Mouse (Mus musculus): ENCODE measurements around the gene Cep95.
"Not testable (repeated sequence)": the region's sequence is repeated elsewhere in the genome, so short reads cannot be mapped to it uniquely, and the experiment has no call there.

Gene Cep95

DNA sequence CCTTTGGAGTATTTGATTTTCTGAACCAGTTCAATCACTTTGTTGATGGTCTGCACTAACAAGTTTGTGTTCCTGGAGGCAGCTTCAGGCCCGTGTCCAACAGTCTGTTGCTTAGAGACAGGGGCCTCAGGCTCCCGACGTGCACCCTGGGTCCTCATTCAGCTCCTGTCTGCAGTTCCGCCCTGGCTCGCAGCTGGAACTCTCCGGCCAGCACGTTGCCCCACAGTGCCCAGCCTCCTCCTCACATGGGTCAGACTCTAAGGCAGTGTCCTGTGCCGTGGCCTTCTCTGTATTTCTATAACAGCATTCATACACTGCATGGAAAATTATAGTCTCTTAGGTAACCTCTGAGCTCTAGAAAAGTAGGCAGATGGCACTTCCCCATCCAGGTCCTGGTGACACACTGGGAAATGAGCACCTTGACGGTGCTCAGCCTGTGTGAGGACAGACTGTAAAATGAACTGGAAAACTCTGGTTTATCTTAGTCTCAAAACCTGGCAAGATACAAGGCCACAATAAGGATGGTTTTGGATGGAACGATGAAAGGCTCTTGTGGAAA lies 13.1 kb downstream of the Cep95 start:
- in situ Hi-C loops (cut with MboI; ENCODE audit: low sequenced_read_pairs), result no loop called here

DNA sequence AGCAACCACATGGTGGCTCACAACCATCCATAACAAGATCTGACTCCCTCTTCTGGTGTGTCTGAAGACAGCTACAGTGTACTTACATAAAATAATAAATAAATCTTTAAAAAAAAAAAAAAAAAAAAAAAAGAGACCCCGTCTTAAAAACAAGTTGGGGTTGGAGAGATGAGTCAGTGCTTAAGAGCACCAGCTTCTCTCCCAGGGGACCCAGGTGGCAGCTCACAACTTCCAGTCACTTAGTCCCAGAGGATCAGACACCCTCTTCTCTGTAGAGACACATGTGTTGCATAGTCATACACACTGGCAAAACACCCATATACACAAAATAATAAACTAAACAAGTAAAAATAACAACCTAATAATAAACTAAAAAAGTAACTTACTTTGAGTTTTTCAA lies 18.4 kb downstream of the Cep95 start:
- in situ Hi-C loops (cut with MboI; ENCODE audit: low sequenced_read_pairs), result not testable (repeated sequence)

DNA sequence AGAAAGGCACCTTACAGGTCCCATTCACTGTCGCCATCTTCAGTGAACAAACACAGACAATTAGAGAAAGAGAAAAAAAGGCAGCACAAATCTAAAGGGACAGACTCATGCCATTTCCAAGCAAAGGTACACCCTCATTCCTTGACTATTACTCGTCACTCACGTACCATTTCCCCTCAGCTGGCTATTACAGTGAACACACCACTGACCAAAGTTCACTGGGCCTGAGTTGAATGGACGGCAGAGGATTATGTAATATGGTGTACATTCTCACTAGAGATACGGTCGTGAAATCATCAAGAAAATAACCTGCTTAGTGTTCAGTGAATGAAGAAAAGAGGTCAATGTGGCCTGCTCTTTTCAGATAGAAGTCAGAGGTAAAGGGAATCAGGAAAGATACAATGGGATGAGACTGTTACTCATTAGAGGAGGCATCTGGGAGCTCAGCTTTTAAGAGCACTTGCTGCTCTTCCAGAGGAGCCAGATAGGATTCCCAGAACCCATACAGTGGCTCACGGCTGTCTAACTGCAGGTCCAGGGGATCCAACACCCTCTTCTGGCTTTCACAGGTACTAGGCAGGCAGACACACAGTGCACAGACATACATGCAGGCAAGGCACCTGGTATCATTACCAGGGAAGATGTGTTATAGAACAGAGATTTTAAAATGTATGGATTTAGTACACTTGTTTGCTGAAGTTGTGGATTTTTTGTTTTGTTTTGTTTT lies 23.5 kb downstream of the Cep95 start:
- in situ Hi-C loops (cut with MboI; ENCODE audit: low sequenced_read_pairs), result no loop called here

DNA sequence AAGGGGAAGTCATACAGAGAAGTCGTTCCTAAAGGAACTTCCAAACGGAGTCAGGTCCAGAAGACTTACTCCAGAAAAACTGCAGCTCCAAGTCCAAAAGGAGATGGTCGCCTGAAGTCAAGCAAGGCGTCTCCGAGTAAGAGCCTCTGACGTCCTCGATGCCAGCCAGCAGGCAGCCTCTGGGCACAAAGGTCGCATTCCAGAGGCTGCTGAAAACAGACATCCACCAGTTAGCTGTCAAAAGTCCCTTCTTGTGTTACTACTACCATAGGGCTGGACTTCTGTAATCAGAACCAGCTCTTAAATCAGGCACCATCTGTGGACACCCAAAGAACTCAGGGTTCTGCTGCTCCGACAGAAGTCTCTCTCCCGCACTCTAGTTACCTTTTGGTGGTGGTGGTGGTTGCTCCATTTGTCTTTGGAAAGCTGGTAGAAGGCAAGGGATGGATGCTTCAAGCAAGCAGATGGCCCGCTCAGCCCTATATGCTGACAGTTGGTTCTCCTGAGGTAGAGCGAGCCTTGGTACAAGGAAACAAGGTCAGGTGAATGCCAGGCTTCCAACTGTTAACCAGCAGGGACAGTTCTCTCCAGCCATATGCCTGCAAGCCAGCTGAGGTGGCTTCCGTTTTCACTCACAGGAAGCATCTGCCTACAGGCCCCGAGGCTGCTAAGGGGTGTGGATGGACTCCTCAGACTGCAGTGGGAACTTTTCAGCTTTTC lies 25.7 kb downstream of the Cep95 start:
- in situ Hi-C loops (cut with MboI; ENCODE audit: low sequenced_read_pairs), result no loop called here

DNA sequence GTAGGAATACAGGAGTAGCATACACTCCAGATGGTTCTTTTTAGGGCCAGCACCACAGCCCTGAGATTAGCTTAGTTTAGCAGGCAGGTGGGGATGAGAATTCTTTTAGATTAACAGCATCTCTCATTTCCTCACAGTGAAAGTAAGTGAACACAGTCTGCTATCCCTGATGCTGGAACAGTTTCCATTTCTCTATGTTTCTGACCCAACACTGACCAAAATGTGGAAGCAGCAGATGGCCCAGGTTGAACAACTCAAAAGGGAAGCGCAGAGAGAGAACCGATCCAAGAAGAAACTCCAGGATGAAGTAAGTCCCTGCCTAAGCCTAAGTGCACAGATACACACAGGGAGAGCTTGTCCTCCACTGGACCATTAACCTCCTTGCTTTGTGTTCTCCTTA lies 26.3 kb downstream of the Cep95 start:
- in situ Hi-C loops (cut with MboI; ENCODE audit: low sequenced_read_pairs), result no loop called here

DNA sequence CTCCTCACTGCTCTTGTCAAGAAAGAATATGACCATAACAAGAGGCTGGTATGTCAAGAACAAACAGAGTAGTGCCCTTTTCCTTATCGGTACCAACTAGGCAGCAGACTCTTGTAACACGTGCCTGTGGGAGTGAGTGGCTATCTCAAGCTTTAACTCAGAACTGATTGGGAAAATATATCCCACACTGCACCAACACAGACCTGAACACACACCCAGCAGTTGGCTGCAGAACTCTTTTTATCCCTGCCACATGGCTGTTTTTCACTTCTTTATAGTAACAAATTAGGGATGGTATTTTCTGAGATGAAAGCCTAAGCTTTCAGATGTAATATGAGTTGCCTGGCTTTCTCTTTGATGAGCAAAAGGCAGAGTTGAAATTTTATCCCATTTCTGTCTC lies 26.7 kb downstream of the Cep95 start:
- in situ Hi-C loops (cut with MboI; ENCODE audit: low sequenced_read_pairs), result no loop called here

DNA sequence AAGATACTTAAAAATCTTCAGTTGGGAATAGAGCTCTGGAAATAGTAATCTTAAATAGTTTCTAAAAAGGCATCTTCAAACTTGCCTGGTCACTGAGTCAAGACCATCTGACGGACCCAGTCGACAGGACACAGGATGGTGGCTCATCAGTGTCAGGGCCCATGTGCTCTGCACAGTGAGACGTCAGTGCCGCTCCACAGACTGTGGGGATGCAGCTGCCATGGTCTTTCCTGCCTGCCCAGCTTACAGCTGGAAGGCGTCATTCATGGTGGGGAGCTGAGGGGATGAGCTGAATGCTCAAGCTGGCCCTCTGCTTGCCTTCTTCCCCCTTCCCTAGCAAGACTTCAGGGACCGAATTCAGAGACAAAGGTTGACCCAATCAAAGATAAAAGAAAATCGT lies 27.3 kb downstream of the Cep95 start:
- in situ Hi-C loops (cut with MboI; ENCODE audit: low sequenced_read_pairs), result no loop called here

DNA sequence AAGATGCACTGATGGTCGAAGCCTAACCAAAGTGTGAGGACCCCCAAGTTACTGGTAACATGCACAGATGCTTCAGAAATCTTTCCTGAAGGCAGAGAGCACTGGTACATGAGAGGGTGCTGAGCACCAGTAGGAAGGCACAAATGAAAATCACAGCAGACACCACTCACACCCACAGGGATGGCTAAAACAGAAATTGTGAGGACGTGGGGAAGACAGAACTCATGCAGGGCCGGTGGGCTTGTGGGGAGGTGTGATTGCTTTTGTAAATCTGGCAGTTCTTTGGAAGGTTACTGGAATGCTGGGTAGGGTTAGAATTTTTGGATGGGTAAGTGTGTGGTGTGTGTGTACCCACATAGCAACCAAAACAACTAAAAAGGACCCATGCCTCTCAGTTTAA lies 28.1 kb downstream of the Cep95 start:
- in situ Hi-C loops (cut with MboI; ENCODE audit: low sequenced_read_pairs), result no loop called here

DNA sequence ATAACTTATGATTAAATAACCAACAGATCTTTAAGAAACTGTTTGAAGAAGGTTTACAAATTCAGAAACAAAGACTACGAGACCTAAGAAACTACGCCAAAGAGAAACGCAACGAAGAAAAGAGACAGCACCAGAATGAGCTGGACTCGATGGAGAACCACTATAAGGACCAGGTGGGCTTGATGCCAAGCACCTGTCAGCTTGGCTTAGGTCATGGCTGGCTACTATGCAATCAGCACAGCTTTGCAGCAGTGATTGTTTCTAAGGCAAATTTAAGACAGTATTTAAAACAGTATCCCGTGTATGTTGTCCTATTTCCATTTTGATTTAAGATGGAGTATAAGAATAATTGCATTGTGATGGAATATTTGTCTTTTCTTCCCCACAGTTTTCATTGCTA lies 28.8 kb downstream of the Cep95 start:
- in situ Hi-C loops (cut with MboI; ENCODE audit: low sequenced_read_pairs), result no loop called here

DNA sequence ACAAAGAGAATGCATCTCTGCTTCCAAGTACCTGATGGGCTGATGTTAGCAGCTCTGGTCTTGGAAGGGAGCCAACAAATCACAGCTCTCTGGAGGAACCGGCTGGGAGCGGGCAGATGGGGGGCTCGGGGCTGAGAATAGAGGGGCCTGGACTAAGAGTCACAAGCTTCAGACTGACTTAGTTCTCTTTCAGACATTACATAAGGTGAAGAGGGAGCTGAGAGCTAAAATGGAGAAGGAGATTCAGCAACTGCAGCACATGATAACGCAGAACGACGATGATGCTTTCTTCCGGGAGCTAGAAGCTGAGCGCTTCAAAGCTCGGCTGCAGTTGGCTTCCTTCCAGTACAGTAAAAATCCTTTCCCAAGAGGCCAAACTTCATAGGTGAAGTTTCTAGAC lies 29.3 kb downstream of the Cep95 start:
- in situ Hi-C loops (cut with MboI; ENCODE audit: low sequenced_read_pairs), result no loop called here

DNA sequence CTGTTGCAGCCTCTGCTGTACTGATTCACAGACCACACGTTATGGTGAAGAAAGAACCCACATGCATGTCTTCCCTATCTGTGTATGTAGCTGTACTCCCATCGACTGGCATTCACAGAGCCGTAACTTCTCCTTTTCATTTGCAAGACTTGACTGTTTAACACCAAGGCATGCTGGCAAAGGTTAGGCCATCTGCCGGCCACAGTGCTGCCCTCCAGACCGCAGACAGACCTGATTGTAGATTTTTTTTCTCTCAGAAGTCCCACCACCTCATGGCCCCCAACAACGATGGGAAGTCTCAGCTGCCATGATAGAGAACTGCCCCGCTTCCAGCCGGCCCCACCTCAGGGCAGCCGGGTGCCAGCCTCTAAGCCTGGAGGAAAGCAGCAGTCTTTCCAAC lies 30.5 kb downstream of the Cep95 start:
- in situ Hi-C loops (cut with MboI; ENCODE audit: low sequenced_read_pairs), result no loop called here

DNA sequence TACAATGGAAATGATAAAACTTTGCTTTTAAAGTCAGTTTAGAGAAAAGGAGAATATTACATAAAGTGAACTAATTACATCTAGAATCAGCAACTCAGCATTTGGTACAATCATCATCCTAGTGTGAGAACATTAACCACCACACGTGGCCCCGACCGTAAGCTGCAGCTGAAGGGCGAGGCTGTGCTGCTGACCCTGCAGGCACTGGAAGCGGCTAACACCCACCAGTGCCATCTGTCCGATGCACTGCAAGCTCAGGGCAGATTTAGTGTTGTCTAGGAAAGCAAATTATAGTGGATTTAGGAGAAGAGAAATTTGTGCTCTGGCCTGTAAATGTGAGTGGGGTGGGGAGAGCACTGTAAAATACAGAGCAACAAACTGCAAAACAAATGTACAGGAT lies 31.2 kb downstream of the Cep95 start:
- in situ Hi-C loops (cut with MboI; ENCODE audit: low sequenced_read_pairs), result no loop called here

DNA sequence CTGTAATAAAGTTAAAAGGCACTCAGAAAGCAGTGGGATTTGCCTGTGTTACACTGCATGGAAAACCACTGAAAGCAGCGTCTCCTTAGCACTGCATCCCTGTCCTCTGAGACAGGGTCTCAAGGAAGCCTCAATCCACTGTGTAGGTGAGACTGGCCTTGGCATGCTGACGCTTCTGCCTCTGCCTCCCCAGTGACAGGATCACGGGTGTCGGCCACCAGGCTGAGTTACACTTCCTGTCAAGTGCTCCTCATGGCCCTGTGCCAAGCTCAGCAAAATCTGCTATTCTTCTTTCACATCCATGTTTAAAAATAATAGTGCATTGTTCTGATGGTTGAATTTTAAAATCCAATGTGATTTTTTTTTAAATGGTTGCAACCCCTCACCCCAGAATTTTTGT lies 31.9 kb downstream of the Cep95 start:
- in situ Hi-C loops (cut with MboI; ENCODE audit: low sequenced_read_pairs), result no loop called here

DNA sequence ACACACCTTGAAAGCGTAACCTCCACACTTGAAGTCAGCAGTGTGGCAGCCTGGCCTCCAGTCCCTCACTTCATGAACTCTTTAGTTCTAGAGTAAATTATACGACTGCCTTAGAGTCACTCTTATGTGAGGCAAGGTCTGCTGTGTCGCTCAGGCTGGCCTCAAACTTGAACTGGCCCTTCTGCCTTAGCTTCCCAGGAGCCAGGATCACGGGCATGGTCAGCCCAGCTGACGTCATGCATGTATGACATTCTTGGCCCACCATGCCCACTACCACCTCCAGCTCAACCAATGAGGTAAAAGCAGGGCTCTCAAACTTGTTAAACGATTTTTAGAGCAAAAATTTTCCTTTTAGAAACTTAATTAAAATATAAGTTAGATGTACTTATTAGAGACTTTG lies 32.3 kb downstream of the Cep95 start:
- in situ Hi-C loops (cut with MboI; ENCODE audit: low sequenced_read_pairs), result no loop called here

DNA sequence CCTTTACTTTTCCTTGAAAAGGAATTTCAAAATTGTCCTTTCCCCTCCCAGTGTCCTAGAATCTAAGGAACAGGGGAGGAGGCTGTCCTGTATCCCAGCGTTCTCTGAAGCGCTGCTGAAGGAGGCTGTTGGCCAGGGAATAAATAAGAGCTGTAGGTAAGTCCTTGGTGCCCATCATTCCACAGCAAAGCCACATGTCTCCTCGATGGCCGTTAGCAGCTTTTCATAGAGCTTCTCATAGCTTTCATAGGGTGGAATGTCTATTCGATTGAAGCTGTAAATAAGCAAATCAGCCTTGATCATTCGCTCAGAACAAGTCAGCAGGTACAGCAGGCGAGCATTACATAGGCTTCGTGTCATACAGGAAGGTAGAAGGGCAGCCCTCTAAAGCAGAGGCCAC lies 33.4 kb downstream of the Cep95 start:
- in situ Hi-C loops (cut with MboI; ENCODE audit: low sequenced_read_pairs), result no loop called here

DNA sequence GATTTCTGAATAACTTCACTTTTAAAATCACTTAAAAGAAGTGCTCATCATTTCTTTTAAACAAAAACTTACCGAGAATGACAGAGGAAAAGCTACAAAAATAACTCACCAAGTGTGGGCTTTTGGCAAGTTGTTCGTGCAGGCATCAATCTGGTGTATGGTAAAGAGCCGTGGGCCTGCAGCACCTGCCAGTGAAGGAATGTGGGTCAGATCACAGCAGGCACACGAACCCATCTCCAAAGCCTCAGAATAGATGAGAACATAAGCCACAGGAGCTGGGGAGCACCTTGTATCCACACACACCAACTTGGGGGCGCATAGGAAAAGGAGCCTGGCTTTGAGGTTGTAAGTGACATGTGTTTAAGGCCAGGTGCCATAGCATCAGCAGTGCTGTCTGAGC lies 33.9 kb downstream of the Cep95 start:
- in situ Hi-C loops (cut with MboI; ENCODE audit: low sequenced_read_pairs), result no loop called here

DNA sequence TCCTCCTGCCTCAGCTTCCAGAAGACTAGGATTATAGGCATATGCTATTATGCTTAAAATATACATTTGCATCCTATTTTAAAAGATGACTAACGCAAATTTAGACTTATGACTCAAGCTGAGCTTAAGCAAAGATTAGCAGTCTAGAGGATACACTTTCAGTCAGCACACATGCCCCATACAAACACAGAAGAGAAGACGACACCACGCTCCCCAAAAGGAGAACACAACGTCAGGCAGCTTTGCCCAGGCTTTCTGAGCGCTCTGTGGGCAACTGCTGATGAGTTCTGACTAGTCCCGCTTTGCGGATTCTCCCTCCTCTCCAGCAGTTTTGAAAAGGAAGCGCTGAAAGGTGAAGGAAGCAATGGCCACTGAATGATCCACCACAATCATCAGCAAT lies 34.7 kb downstream of the Cep95 start:
- in situ Hi-C loops (cut with MboI; ENCODE audit: low sequenced_read_pairs), result no loop called here

DNA sequence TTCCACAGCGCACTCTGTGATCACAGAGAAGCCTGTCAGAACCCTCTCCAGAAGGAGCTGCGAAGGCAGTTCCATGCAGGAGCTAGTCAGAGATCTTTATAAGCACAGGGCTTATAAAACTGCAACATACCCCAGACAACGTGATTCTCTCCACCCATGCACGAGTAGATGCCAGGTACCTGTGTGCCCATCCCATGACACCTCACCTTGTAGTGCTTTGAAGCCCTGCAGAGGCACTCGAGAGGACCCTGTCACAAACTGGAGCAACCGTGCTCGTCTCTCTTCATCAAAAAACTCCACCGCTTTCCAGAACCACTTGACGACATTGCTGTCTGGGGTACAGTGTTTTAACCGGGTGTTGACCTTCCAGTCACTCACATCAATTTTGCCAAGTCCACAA lies 35.4 kb downstream of the Cep95 start:
- in situ Hi-C loops (cut with MboI; ENCODE audit: low sequenced_read_pairs), result no loop called here

DNA sequence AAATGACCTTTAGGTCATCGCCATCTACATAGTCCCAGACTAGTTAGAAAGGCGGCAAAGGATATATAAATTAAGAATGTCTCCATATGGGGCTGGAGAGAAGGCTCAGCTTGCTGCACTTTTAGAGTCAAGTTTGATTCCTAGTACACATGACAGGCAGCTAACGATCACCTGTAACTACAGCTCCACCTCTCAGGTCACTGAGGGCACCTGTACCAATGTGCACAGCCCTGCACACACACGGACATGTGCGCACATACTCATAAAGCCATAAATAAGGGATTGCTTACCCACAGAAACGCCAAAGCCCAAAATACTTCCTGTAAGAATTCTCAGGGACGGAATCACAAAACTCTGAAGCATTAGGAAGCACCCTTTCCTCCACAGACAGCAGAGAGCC lies 39.0 kb downstream of the Cep95 start:
- in situ Hi-C loops (cut with MboI; ENCODE audit: low sequenced_read_pairs), result no loop called here

DNA sequence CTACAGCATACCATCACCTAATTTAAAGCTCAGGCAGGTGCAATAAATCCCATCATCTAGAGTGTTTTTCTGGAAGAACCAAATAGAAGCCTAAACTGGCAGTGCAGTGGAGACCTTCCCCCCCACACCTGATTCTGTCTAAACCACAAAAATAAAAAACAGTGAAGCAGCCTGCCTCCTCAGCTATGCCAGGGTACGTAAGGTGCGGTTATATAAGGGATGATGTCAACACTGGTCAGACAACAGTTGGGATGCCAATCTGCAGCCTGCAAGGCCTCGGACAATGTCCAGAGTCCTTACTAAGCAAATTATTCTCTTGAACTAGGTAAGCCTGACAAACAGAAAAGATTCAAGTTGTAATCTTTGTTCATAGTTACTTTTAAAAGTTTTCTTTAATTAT lies 53.0 kb downstream of the Cep95 start:
- in situ Hi-C loops (cut with MboI; ENCODE audit: low sequenced_read_pairs), result loop anchor here (10.0 kb wide), 1 partner anchor 133 kb away; no protein-coding TSS in a partner anchor

DNA sequence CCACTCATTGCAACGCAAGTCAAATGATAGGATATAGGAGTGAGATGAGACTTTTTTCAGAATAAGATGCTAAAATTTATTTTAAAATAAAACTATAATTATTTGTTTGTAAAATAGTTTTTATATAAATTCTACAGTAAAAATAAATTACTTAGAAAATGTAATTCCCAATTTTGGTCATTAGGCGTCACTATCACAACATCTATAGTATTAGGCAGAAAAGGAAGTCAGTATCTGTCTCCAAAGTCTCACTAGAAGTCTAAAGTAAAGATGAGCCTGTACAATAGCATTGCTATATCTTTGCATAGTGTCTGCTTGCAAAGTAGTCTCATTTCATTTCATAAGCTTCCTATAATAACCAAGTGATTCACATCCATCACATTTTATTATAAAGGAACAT lies 62.4 kb downstream of the Cep95 start:
- in situ Hi-C loops (cut with MboI; ENCODE audit: low sequenced_read_pairs), result no loop called here
